Mouse (Mus musculus) lung, embryonic 16.5 days (tissue): ENCODE data around the gene Fam102b. TPM values are rescaled to one million over a fixed set of nuclear protein-coding genes. Genes with fewer than 3 reads are reported as not detected.
A peak's percentile ranks its signal among the peaks of the same experiment; 100 is the strongest.

ENCODE experiments used
- ATAC-seq: fragments of 200-750 bp; cut with Nextera tagmentation; 2 replicates; pipeline ENCODE4 v1.8.0; 2017; ENCODE audit warnings: low read depth, mild to moderate bottlenecking, moderate library complexity
- H3K27ac ChIP-seq: fragments of 300-500 bp; sonication (generic); 2 replicates; pipeline ENCODE4 v1.5.1; 2014; ENCODE audit warnings: mild to moderate bottlenecking, control low read depth, low read length
- H3K27me3 ChIP-seq: fragments of 300-500 bp; sonication (generic); 2 replicates; pipeline ENCODE4 v1.6.1; 2014; ENCODE audit warnings: low read depth, low read length, mixed read lengths; ENCODE audit not compliant: control insufficient read depth, insufficient read depth
- H3K36me3 ChIP-seq: fragments of 300-500 bp; sonication (generic); 2 replicates; pipeline ENCODE4 v1.6.1; 2014; ENCODE audit warnings: low read length; ENCODE audit not compliant: control insufficient read depth, insufficient read depth
- H3K4me1 ChIP-seq: fragments of 300-500 bp; sonication (generic); replicated peaks from 2 replicates; pipeline ENCODE4 v1.6.1; 2014; ENCODE audit warnings: low read length, mixed read lengths; ENCODE audit not compliant: control insufficient read depth, insufficient read depth
- H3K4me2 ChIP-seq: fragments of 300-500 bp; sonication (generic); 2 replicates; pipeline ENCODE4 v1.6.1; 2014; ENCODE audit warnings: low read depth, low read length, control low read depth
- H3K4me3 ChIP-seq: fragments of 300-500 bp; sonication (generic); 2 replicates; pipeline ENCODE4 v1.5.1; 2014; ENCODE audit warnings: mild to moderate bottlenecking, low read length, control low read depth
- H3K9ac ChIP-seq: fragments of 300-500 bp; sonication (generic); 2 replicates; pipeline ENCODE4 v1.6.1; 2014; ENCODE audit warnings: low read length, control low read depth
- H3K9me3 ChIP-seq: fragments of 300-500 bp; sonication (generic); 2 replicates; pipeline ENCODE4 v1.6.1; 2016; ENCODE audit warnings: low read length; ENCODE audit not compliant: control insufficient read depth
- WGBS: fragments of 180-500 bp; shearing (Covaris S2); extraction: QIAGEN DNeasy Blood & Tissue Kit; methylation state at CpG from one replicate; pipeline ENCODE4 v1.1.7; 2014; 5-methylcytosine and 5-hydroxymethylcytosine counted together
- polyA plus RNA-seq: library from polyadenylated mRNA; unstranded; fragments of >200 nt; fragmentation: Nextera tagmentation; extraction: Ambion mirVana; gene quantifications from 2 replicates; pipeline ENCODE4 v1.2.1, GENCODE M21; 2015

The Fam102b gene
- polyA plus RNA-seq, result 5.5 and 6.0 TPM in 2 replicates

- Histone ChIP-seq H3K27me3 (no peaks in the 10 kb centered on the region), H3K4me2 (peak within 1 kb of the TSS; percentile 79), H3K36me3 (no peaks in the 10 kb centered on the region), H3K27ac (peak within 1 kb of the TSS; percentile 74), H3K9me3 (no peaks in the 10 kb centered on the region), H3K4me3 (peak within 1 kb of the TSS; percentile 76), H3K9ac (peak within 1 kb of the TSS; percentile 82), H3K4me1 (peaks cover 21% of the 10 kb centered on the region)
- under 1% methylated on average over 36 of the region's 54 CpGs for WGBS
- peak; percentile 91 for ATAC-seq
Observed at GRCm38 (mm10) chr3:109027515-109027987, at the start of gene Fam102b. Gene Fam102b, minus strand, starts transcription at chr3:109027607.

GRCm38 (mm10) chr3:109062989-109063388, 35.6 kb upstream of the Fam102b start:
- no peaks in the 10 kb centered on the region for H3K9me3 ChIP-seq
- H3K4me3 ChIP-seq, result no peak overlapping the region
- no peak overlapping the region for H3K9ac ChIP-seq
- H3K27ac ChIP-seq, result no peak overlapping the region
- 0 out of 2 replicates have a peak, but pooled peaks have one; percentile 28 for ATAC-seq
- no peaks in the 10 kb centered on the region for H3K4me1 ChIP-seq
- no peaks in the 10 kb centered on the region for H3K36me3 ChIP-seq
- WGBS, result 2% methylated on average over 6 of the region's 6 CpGs
- H3K4me2 ChIP-seq, result no peak overlapping the region
- H3K27me3 ChIP-seq, result no peaks in the 10 kb centered on the region

- Histone ChIP-seq H3K4me1 (no peaks in the 10 kb centered on the region), H3K27ac (no peak overlapping the region), H3K27me3 (no peaks in the 10 kb centered on the region), H3K4me2 (no peak overlapping the region), H3K36me3 (no peaks in the 10 kb centered on the region), H3K9ac (no peak overlapping the region), H3K9me3 (no peaks in the 10 kb centered on the region), H3K4me3 (no peak overlapping the region)
- no peak for ATAC-seq
- 63% methylated on average over 7 of the region's 7 CpGs for WGBS
Observed at GRCm38 (mm10) chr3:109062391-109062790, 35.0 kb upstream of the Fam102b start.

GRCm38 (mm10) chr3:109059903-109060302, 32.5 kb upstream of the Fam102b start:
- Histone ChIP-seq H3K27ac (no peak overlapping the region), H3K4me1 (no peaks in the 10 kb centered on the region), H3K9me3 (no peaks in the 10 kb centered on the region), H3K36me3 (no peaks in the 10 kb centered on the region), H3K4me3 (no peak overlapping the region), H3K9ac (no peak overlapping the region), H3K4me2 (no peak overlapping the region), H3K27me3 (no peaks in the 10 kb centered on the region)
- ATAC-seq, result no peak
- WGBS, result 60% methylated on average over 8 of the region's 8 CpGs

- Histone ChIP-seq H3K27ac (no peak overlapping the region), H3K4me1 (peaks cover 8% of the 10 kb centered on the region), H3K9ac (no peak overlapping the region), H3K4me3 (no peak overlapping the region), H3K9me3 (no peaks in the 10 kb centered on the region), H3K36me3 (no peaks in the 10 kb centered on the region), H3K27me3 (no peaks in the 10 kb centered on the region), H3K4me2 (no peak overlapping the region)
- ATAC-seq, result no peak
- 45% methylated on average over 6 of the region's 6 CpGs for WGBS
Observed at GRCm38 (mm10) chr3:109051946-109052331, 24.5 kb upstream of the Fam102b start.

GRCm38 (mm10) chr3:109051056-109051945, 23.9 kb upstream of the Fam102b start:
- 28% methylated on average over 11 of the region's 11 CpGs for WGBS
- H3K9me3 ChIP-seq, result no peaks in the 10 kb centered on the region
- no peak overlapping the region for H3K4me3 ChIP-seq
- H3K4me2 ChIP-seq, result no peak overlapping the region
- peaks cover 11% of the 10 kb centered on the region for H3K4me1 ChIP-seq
- peak; percentile 43; the same call in 1 of the 2 replicates for ATAC-seq
- no peak overlapping the region for H3K9ac ChIP-seq
- no peaks in the 10 kb centered on the region for H3K27me3 ChIP-seq
- no peak overlapping the region for H3K27ac ChIP-seq
- no peaks in the 10 kb centered on the region for H3K36me3 ChIP-seq

- Histone ChIP-seq H3K27ac (no peak overlapping the region), H3K9me3 (no peaks in the 10 kb centered on the region), H3K27me3 (no peaks in the 10 kb centered on the region), H3K36me3 (no peaks in the 10 kb centered on the region), H3K9ac (no peak overlapping the region), H3K4me2 (peak overlapping the region; percentile 20; the same call in 1 of the 2 replicates), H3K4me3 (no peak overlapping the region), H3K4me1 (peaks cover 11% of the 10 kb centered on the region)
- WGBS, result 24% methylated on average over 6 of the region's 6 CpGs
- ATAC-seq, result no peak
Observed at GRCm38 (mm10) chr3:109047707-109048283, 20.4 kb upstream of the Fam102b start.

GRCm38 (mm10) chr3:109046428-109046827, 19.0 kb upstream of the Fam102b start:
- H3K27me3 ChIP-seq, result no peaks in the 10 kb centered on the region
- no peak overlapping the region for H3K9ac ChIP-seq
- no peaks in the 10 kb centered on the region for H3K36me3 ChIP-seq
- no peaks in the 10 kb centered on the region for H3K9me3 ChIP-seq
- WGBS, result 77% methylated on average over 3 of the region's 3 CpGs
- no peak overlapping the region for H3K27ac ChIP-seq
- ATAC-seq, result no peak
- no peak overlapping the region for H3K4me2 ChIP-seq
- no peak overlapping the region for H3K4me3 ChIP-seq
- peaks cover 11% of the 10 kb centered on the region for H3K4me1 ChIP-seq

- 65% methylated on average over 7 of the region's 7 CpGs for WGBS
Observed at GRCm38 (mm10) chr3:109043395-109043794, 16.0 kb upstream of the Fam102b start.

More at GRCm38 (mm10) chr3:109043395-109043794, 16.0 kb upstream of the Fam102b start:
- no peak overlapping the region for H3K4me3 ChIP-seq
- H3K27me3 ChIP-seq, result no peaks in the 10 kb centered on the region
- H3K4me1 ChIP-seq, result peaks cover 10% of the 10 kb centered on the region
- ATAC-seq, result no peak
- H3K4me2 ChIP-seq, result no peak overlapping the region
- no peaks in the 10 kb centered on the region for H3K9me3 ChIP-seq
- H3K36me3 ChIP-seq, result no peaks in the 10 kb centered on the region
- no peak overlapping the region for H3K9ac ChIP-seq
- H3K27ac ChIP-seq, result no peak overlapping the region
